ENCODE assay signal across 19 mouse cellular contexts in genomic region chr1:87141550-87141949, GRCm38 (mm10). TPM values are rescaled to one million over a fixed set of nuclear protein-coding genes. Genes with fewer than 3 reads are reported as not detected.
"Had no signal": no experiment of that assay in that cellular context is flagged by ENCODE, and none has a peak within 500 bp of the region (broad histone marks: within the 10 kb centered on the region; RNA-seq: fewer than 3 reads in every experiment).

No protein-coding gene starts in this region.

- ATAC-seq: intestine, embryonic 15.5 days; lung, postnatal 0 days had no signal

- H3K27ac ChIP-seq: intestine, embryonic 15.5 days; layer of hippocampus, adult 2 months; limb, embryonic 13.5 days; liver, embryonic 14.5 days; stomach, postnatal 0 days had no signal

- H3K9me3 ChIP-seq: intestine, embryonic 15.5 days; limb, embryonic 13.5 days had no signal

- H3K4me3 ChIP-seq: intestine, embryonic 15.5 days; layer of hippocampus, adult 2 months; limb, embryonic 13.5 days had no signal

- DNase-seq: kidney, adult 18-20 months; kidney, postnatal 10 days; left cerebral cortex, postnatal 4 days; lung, adult 2 months; lung, postnatal 36 days; thymus, postnatal 4 days had no signal

- H3K27me3 ChIP-seq: intestine, embryonic 15.5 days had no signal

- H3K4me2 ChIP-seq: intestine, embryonic 15.5 days; limb, embryonic 13.5 days had no signal

- H3K36me3 ChIP-seq: intestine, embryonic 15.5 days; limb, embryonic 13.5 days had no signal

- H3K9ac ChIP-seq: intestine, embryonic 15.5 days; limb, embryonic 13.5 days; liver, embryonic 14.5 days had no signal

- H3K4me1 ChIP-seq: limb, embryonic 13.5 days had no signal

RNA-seq across cellular contexts. Expression of gene Ecel1, which starts 14.8 kb away (rescaled TPM):
- total RNA-seq: liver, adult 2 months; megakaryocyte progenitor cell, adult 5-6 weeks had no signal
- polyA plus RNA-seq: liver, adult 2 months; lung, adult 2 months had no signal

RNA-seq across cellular contexts. Expression of gene Akp3, which starts 16.8 kb away (rescaled TPM):
- total RNA-seq: layer of hippocampus, adult 2 months; layer of hippocampus, postnatal 10 days; left cerebral cortex, adult 18-20 months; left cerebral cortex, postnatal 10 days; left cerebral cortex, postnatal 4 days; liver, adult 2 months; megakaryocyte progenitor cell, adult 5-6 weeks had no signal
- polyA plus RNA-seq: kidney, embryonic 14.5 days; limb, embryonic 13.5 days; liver, adult 2 months; liver, embryonic 14.5 days; lung, adult 2 months; lung, postnatal 0 days; neural tube, embryonic 11.5 days had no signal

RNA-seq across cellular contexts. Expression of gene Alpi, which starts 40.1 kb away (rescaled TPM):
- total RNA-seq: layer of hippocampus, postnatal 10 days; left cerebral cortex, postnatal 10 days; left cerebral cortex, postnatal 4 days; liver, adult 2 months; megakaryocyte progenitor cell, adult 5-6 weeks had no signal
- polyA plus RNA-seq: kidney, embryonic 14.5 days; liver, embryonic 14.5 days; lung, adult 2 months; lung, postnatal 0 days; neural tube, embryonic 11.5 days had no signal

RNA-seq across cellular contexts. Expression of gene Prss56, which starts 41.6 kb away (rescaled TPM):
- total RNA-seq: liver, adult 2 months; megakaryocyte progenitor cell, adult 5-6 weeks had no signal
- polyA plus RNA-seq: intestine, embryonic 15.5 days; kidney, embryonic 14.5 days; liver, adult 2 months; liver, embryonic 14.5 days; lung, adult 2 months; lung, postnatal 0 days; stomach, postnatal 0 days had no signal

RNA-seq across cellular contexts. Expression of gene Chrnd, which starts 48.9 kb away (rescaled TPM):
- total RNA-seq: layer of hippocampus, adult 2 months; layer of hippocampus, postnatal 10 days; left cerebral cortex, adult 18-20 months; left cerebral cortex, postnatal 10 days; left cerebral cortex, postnatal 4 days; liver, adult 2 months; megakaryocyte progenitor cell, adult 5-6 weeks had no signal
- polyA plus RNA-seq: intestine, embryonic 15.5 days; liver, adult 2 months; liver, embryonic 14.5 days; lung, postnatal 0 days had no signal
